Mouse (Mus musculus): ENCODE measurements around the gene Kdelr3. TPM values are rescaled to one million over a fixed set of nuclear protein-coding genes. Genes with fewer than 3 reads are reported as not detected.

The Kdelr3 gene
- polyA plus RNA-seq (2012; ENCODE audit: insufficient read depth, insufficient read length, low replicate concordance, missing spikeins), result not detected in 2 replicates

- Histone ChIP-seq H3K4me3 (ENCODE audit: insufficient read depth, low read depth, low read length) (peak within 1 kb of the TSS; percentile 46), H3K4me1 (ENCODE audit: control insufficient read depth, insufficient read depth, low read length) (peaks cover 32% of the 10 kb centered on the region), H3K27ac (ENCODE audit: insufficient read depth, low read depth, low read length) (no peak within 1 kb of the TSS)
- 2% methylated on average over 71 of the region's 71 CpGs for WGBS
- TF ChIP-seq POLR2A (IDR thresholded peaks at IDR 0.05; ENCODE audit: insufficient read depth, low read depth, low read length) (0 out of 2 replicates have a peak, but pooled peaks have one; percentile 6), CTCF (IDR thresholded peaks at IDR 0.05; ENCODE audit: insufficient read depth, low read depth, low read length) (no peak)
Measured at GRCm38 (mm10) chr15:79516171-79517096, at the start of gene Kdelr3. Kdelr3 (plus strand) TSS chr15:79516411.

- Histone ChIP-seq H3K4me3 (ENCODE audit: insufficient read depth, low read depth, low read length) (no peak overlapping the region), H3K27ac (ENCODE audit: insufficient read depth, low read depth, low read length) (no peak overlapping the region), H3K4me1 (ENCODE audit: control insufficient read depth, insufficient read depth, low read length) (peaks cover 16% of the 10 kb centered on the region)
- TF ChIP-seq CTCF (IDR thresholded peaks at IDR 0.05; ENCODE audit: insufficient read depth, low read depth, low read length) (peak; percentile 98), POLR2A (IDR thresholded peaks at IDR 0.05; ENCODE audit: insufficient read depth, low read depth, low read length) (no peak)
- 7% methylated on average over 18 of the region's 18 CpGs for WGBS
Measured at GRCm38 (mm10) chr15:79466601-79467286, 49.5 kb upstream of the Kdelr3 start.

GRCm38 (mm10) chr15:79469577-79469976, 46.6 kb upstream of the Kdelr3 start:
- no peak for TF ChIP-seq POLR2A (IDR thresholded peaks at IDR 0.05; ENCODE audit: insufficient read depth, low read depth, low read length)
- no peak for TF ChIP-seq CTCF (IDR thresholded peaks at IDR 0.05; ENCODE audit: insufficient read depth, low read depth, low read length)
- H3K27ac ChIP-seq (ENCODE audit: insufficient read depth, low read depth, low read length), result no peak overlapping the region
- H3K4me1 ChIP-seq (ENCODE audit: control insufficient read depth, insufficient read depth, low read length), result peaks cover 12% of the 10 kb centered on the region
- no peak overlapping the region for H3K4me3 ChIP-seq (ENCODE audit: insufficient read depth, low read depth, low read length)
- WGBS, result 70% methylated on average over 5 of the region's 5 CpGs

- Histone ChIP-seq H3K4me3 (ENCODE audit: insufficient read depth, low read depth, low read length) (0 out of 2 replicates have a peak overlapping the region, but pooled peaks have one; percentile 1), H3K27ac (ENCODE audit: insufficient read depth, low read depth, low read length) (no peak overlapping the region), H3K4me1 (ENCODE audit: control insufficient read depth, insufficient read depth, low read length) (peaks cover 12% of the 10 kb centered on the region)
- WGBS, result 22% methylated on average over 17 of the region's 17 CpGs
- no peak for TF ChIP-seq CTCF (IDR thresholded peaks at IDR 0.05; ENCODE audit: insufficient read depth, low read depth, low read length)
- TF ChIP-seq POLR2A (IDR thresholded peaks at IDR 0.05; ENCODE audit: insufficient read depth, low read depth, low read length), result no peak
Measured at GRCm38 (mm10) chr15:79470583-79470982, 45.6 kb upstream of the Kdelr3 start.

- 46% methylated on average over 10 of the region's 10 CpGs for WGBS
- Histone ChIP-seq H3K4me1 (ENCODE audit: control insufficient read depth, insufficient read depth, low read length) (peaks cover 12% of the 10 kb centered on the region), H3K27ac (ENCODE audit: insufficient read depth, low read depth, low read length) (no peak overlapping the region), H3K4me3 (ENCODE audit: insufficient read depth, low read depth, low read length) (no peak overlapping the region)
- TF ChIP-seq CTCF (IDR thresholded peaks at IDR 0.05; ENCODE audit: insufficient read depth, low read depth, low read length), result no peak
- TF ChIP-seq POLR2A (IDR thresholded peaks at IDR 0.05; ENCODE audit: insufficient read depth, low read depth, low read length), result 0 out of 2 replicates have a peak, but pooled peaks have one; percentile 21
Measured at GRCm38 (mm10) chr15:79471095-79471494, 45.1 kb upstream of the Kdelr3 start.

GRCm38 (mm10) chr15:79473042-79473441, 43.2 kb upstream of the Kdelr3 start:
- H3K4me1 ChIP-seq (ENCODE audit: control insufficient read depth, insufficient read depth, low read length), result peaks cover 18% of the 10 kb centered on the region
- no peak overlapping the region for H3K27ac ChIP-seq (ENCODE audit: insufficient read depth, low read depth, low read length)
- H3K4me3 ChIP-seq (ENCODE audit: insufficient read depth, low read depth, low read length), result no peak overlapping the region
- 86% methylated on average over 5 of the region's 5 CpGs for WGBS
- no peak for TF ChIP-seq CTCF (IDR thresholded peaks at IDR 0.05; ENCODE audit: insufficient read depth, low read depth, low read length)
- TF ChIP-seq POLR2A (IDR thresholded peaks at IDR 0.05; ENCODE audit: insufficient read depth, low read depth, low read length), result no peak

GRCm38 (mm10) chr15:79473638-79474355, 42.4 kb upstream of the Kdelr3 start:
- WGBS, result 49% methylated on average over 12 of the region's 12 CpGs
- TF ChIP-seq CTCF (IDR thresholded peaks at IDR 0.05; ENCODE audit: insufficient read depth, low read depth, low read length) (no peak), POLR2A (IDR thresholded peaks at IDR 0.05; ENCODE audit: insufficient read depth, low read depth, low read length) (no peak)

GRCm38 (mm10) chr15:79477227-79477626, 39.0 kb upstream of the Kdelr3 start:
- Histone ChIP-seq H3K4me1 (ENCODE audit: control insufficient read depth, insufficient read depth, low read length) (peaks cover 43% of the 10 kb centered on the region), H3K4me3 (ENCODE audit: insufficient read depth, low read depth, low read length) (no peak overlapping the region), H3K27ac (ENCODE audit: insufficient read depth, low read depth, low read length) (no peak overlapping the region)
- 37% methylated on average over 6 of the region's 6 CpGs for WGBS
- TF ChIP-seq POLR2A (IDR thresholded peaks at IDR 0.05; ENCODE audit: insufficient read depth, low read depth, low read length), result no peak
- no peak for TF ChIP-seq CTCF (IDR thresholded peaks at IDR 0.05; ENCODE audit: insufficient read depth, low read depth, low read length)

More at GRCm38 (mm10) chr15:79473638-79474355, 42.4 kb upstream of the Kdelr3 start:
- no peak overlapping the region for H3K4me3 ChIP-seq (ENCODE audit: insufficient read depth, low read depth, low read length)
- peaks cover 26% of the 10 kb centered on the region for H3K4me1 ChIP-seq (ENCODE audit: control insufficient read depth, insufficient read depth, low read length)
- no peak overlapping the region for H3K27ac ChIP-seq (ENCODE audit: insufficient read depth, low read depth, low read length)
